Mouse (Mus musculus) left cerebral cortex, adult 2 months (tissue): ENCODE data around the gene Slc24a2. TPM values are rescaled to one million over a fixed set of nuclear protein-coding genes. Genes with fewer than 3 reads are reported as not detected.

Source experiments
- DNase-seq, 2 experiments: peaks; one replicate each; pipeline ENCODE4 v3.0.0; 2021 to 2022; ENCODE audit warnings: low spot score in 2 of 2, mixed read lengths in 1 of 2; ENCODE audit errors: extremely low spot score in 1 of 2
- H3K27ac ChIP-seq: fragments of 200-600 bp; 2 replicates; pipeline ENCODE4 v1.8.1; 2022
- H3K4me3 ChIP-seq: fragments of 200-600 bp; 2 replicates; pipeline ENCODE4 v1.8.1; 2022
- CTCF ChIP-seq: fragments of 200-600 bp; IDR thresholded peaks from 2 replicates; pipeline ENCODE4 v1.8.1; 2022; ENCODE audit warnings: antibody characterized with exemption, mild to moderate bottlenecking, moderate library complexity
- intact Hi-C: fragments of 180-260 bp; cut with DNase I; formaldehyde crosslinking; loops from one replicate; pipeline ENCODE4 v1.15.1; 2025
- total RNA-seq, 2 experiments: library from RNA; stranded (reverse); gene quantifications; 2 replicates each; pipeline ENCODE4 v1.2.3; 2021

Slc24a2 gene
- total RNA-seq, 2 experiments from 2014 or later: 313 to 328 TPM

- no peak overlapping the region for H3K27ac ChIP-seq
- no peak for TF ChIP-seq CTCF
- no peak overlapping the region for H3K4me3 ChIP-seq
- no peak for DNase-seq
- intact Hi-C loops: no loop called here
Observed at GRCm38 (mm10) chr4:87068121-87068520, 162.2 kb downstream of the Slc24a2 start.

GRCm38 (mm10) chr4:87065227-87065626 is 165.1 kb downstream of the Slc24a2 start:
- no peak for TF ChIP-seq CTCF
- Histone ChIP-seq H3K4me3 (no peak overlapping the region), H3K27ac (no peak overlapping the region)
- intact Hi-C loops: no loop called here
- DNase-seq: no peak

DNA sequence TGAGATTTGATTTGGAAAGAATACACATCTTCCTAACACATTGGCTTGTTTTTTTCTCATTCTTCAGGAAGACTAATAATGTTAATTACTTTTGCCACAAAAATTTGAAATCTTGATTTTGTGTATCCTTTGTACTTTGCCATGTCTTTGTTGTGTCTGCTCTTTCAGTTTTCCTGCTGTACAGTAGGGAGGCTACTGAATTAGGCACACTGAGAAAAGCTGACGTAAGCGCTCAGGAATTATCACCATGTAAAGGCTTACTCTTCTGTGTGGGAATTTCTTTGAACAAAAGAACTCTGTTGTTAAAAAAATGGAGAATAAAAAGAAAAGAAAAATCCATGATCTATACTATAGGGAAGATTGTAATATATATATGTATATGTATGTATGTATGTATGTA is 165.7 kb downstream of the Slc24a2 start:
- intact Hi-C loops: no loop called here

DNA sequence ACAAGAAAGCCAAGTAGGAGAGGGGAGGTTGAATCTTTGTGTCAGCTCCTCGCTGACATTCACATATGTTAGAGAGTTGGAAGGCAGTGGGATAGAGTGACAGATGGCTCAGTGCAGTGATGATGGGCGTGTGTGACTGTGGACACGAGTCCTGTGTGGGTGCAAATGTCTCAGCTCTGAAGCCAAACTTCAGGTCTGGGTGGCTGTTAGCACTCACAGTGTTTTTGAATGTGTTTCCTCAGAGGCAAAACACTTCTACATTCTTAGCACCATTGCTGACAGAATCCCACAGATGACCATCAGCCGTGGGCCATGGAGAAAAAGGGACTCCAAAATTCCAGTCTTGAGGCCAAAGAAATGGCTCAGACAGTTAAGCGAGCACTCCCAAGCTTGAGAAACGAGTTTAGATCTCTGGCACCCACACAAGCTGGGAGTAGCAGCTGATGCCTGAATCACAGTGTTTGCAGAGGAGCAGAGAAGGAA is 167.5 kb downstream of the Slc24a2 start:
- peak; percentile 42 to 60 for DNase-seq
- no peak for TF ChIP-seq CTCF
- peak overlapping the region; percentile 47 for H3K27ac ChIP-seq
- intact Hi-C loops: loop anchor here (1.0 kb wide), 1 partner anchor 22 kb away; no protein-coding TSS in a partner anchor
- H3K4me3 ChIP-seq: no peak overlapping the region

More for the DNA sequence above, 165.7 kb downstream of the Slc24a2 start:
- Histone ChIP-seq H3K27ac (no peak overlapping the region; the same call in 1 of the 2 replicates), H3K4me3 (no peak overlapping the region)
- DNase-seq: no peak
- no peak for TF ChIP-seq CTCF

DNA sequence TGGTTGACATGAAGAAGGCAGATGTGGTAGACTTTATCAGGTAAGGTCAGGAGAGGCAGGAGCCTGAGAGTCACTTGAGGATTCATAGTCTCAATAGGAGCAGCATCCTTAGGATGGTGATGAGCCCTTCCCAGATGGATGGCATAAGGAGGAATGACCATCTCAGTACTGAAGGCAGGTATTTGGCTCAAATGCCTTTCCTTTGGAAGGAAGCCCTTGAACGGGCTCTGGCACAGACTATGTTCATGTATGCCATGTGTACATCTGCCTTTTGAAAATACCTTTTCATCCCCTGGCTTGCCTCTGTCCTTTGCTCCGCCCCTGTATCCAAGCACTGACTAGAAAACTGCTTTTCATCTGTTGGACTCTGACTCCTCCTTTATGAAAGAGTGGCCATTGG is 168.6 kb downstream of the Slc24a2 start:
- no peak for TF ChIP-seq CTCF
- intact Hi-C loops: loop anchor here (1.0 kb wide), 1 partner anchor 20 kb away; no protein-coding TSS in a partner anchor
- Histone ChIP-seq H3K4me3 (no peak overlapping the region), H3K27ac (peak overlapping the region; percentile 47)
- DNase-seq: no peak

GRCm38 (mm10) chr4:87057572-87057971 is 172.7 kb downstream of the Slc24a2 start:
- intact Hi-C loops: no loop called here
- H3K27ac ChIP-seq: peak overlapping the region; percentile 66
- no peak for TF ChIP-seq CTCF

DNA sequence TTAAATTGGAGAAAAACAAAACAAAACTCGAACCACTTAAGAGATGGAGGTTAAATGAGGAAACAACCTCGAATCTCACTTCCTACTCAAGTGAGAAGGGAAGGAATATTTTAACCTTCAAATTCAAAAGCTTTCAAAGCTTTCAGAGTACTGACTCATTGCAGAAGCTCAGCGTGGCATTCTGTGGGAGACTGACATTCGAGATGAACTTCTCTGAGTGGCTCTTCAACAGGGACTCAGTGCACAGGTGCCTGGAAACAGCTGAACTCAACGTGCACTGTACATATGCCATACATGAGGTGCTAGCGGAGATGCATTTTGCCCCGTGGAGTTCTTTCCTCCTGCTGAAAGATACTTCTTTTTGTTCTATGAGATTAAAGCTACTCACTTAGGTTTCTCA is 174.5 kb downstream of the Slc24a2 start:
- DNase-seq: no peak
- H3K4me3 ChIP-seq: no peak overlapping the region
- peak overlapping the region; percentile 66 for H3K27ac ChIP-seq
- TF ChIP-seq CTCF: no peak
- intact Hi-C loops: no loop called here

More at GRCm38 (mm10) chr4:87057572-87057971, 172.7 kb downstream of the Slc24a2 start:
- DNase-seq: no peak
- no peak overlapping the region for H3K4me3 ChIP-seq

GRCm38 (mm10) chr4:87052881-87053280 is 177.4 kb downstream of the Slc24a2 start:
- Histone ChIP-seq H3K27ac (no peak overlapping the region), H3K4me3 (no peak overlapping the region)
- no peak for DNase-seq
- intact Hi-C loops: no loop called here
- no peak for TF ChIP-seq CTCF

DNA sequence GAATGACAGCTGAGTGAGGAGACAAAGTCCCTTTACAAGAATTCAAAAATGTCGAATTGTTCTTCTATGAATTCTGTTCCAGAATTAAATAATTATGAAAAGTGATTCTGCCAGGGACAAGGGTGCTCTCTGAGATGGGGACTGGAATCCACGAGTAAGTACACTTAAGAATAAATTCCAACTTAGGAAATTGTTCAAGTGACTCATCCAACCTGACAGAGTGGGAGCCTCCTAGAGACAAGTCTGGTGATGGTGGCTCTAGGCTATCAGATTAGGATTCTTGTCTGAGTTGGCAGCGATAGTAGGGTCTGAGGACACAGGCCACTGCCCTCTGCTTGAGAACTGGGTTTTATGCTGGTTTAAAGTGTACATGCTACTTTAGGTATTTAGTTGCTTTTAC is 181.2 kb downstream of the Slc24a2 start:
- TF ChIP-seq CTCF: no peak
- no peak overlapping the region for H3K4me3 ChIP-seq
- intact Hi-C loops: no loop called here
- peak overlapping the region; percentile 51 for H3K27ac ChIP-seq
- DNase-seq: no peak

DNA sequence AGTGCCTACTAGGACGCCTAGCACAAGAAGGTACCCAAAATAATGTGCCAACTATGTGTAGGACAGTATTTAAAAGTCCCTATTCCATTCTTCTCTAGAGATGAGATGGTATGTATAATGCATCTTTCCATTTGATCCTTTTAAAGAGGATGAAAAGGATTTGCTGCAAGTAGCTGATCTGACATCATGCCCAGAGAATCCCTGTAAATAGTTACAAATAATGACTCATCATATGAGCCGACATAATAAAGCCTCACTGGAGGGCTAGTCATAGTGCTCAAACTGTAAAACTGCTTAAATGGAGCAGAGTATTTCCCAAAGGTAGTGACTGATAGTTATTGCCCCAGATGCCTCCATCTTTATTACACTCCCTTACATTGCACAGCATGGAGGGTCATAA is 183.1 kb downstream of the Slc24a2 start:
- intact Hi-C loops: no loop called here
- no peak overlapping the region; the same call in 1 of the 2 replicates for H3K27ac ChIP-seq

GRCm38 (mm10) chr4:87043296-87043695 is 187.0 kb downstream of the Slc24a2 start:
- Histone ChIP-seq H3K4me3 (no peak overlapping the region), H3K27ac (peak overlapping the region; percentile 51; the same call in 1 of the 2 replicates)
- intact Hi-C loops: no loop called here
- no peak for DNase-seq
- no peak for TF ChIP-seq CTCF

More for the DNA sequence above, 183.1 kb downstream of the Slc24a2 start:
- no peak for TF ChIP-seq CTCF
- no peak for DNase-seq
- H3K4me3 ChIP-seq: no peak overlapping the region

GRCm38 (mm10) chr4:87041412-87041997 is 188.8 kb downstream of the Slc24a2 start:
- Histone ChIP-seq H3K27ac (peak overlapping the region; percentile 51), H3K4me3 (no peak overlapping the region)
- no peak for DNase-seq
- TF ChIP-seq CTCF: no peak
- intact Hi-C loops: loop anchor here (1.0 kb wide), 1 partner anchor 21 kb away; no protein-coding TSS in a partner anchor

DNA sequence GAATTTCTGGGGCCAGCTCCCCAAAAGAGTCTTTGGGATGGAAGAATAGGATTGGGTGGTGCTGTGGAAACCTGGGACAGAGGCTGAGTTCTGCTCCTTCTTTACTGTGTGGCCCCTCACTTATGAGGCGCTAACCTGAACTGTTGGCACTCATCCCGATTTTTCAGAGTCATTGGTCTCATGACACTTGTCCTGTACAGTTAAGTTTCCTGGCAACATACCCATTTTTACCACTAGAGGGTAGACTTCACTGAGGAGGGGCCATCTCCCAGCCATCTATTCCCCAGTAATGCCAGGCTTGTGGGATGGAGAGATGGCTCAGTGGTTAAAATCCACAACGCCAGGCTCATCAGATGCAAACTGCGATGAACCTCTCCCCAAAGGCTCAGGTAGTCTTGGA is 192.7 kb downstream of the Slc24a2 start:
- intact Hi-C loops: loop anchor here (5.0 kb wide), 2 partner anchors 115 to 325 kb away; no protein-coding TSS in a partner anchor
- Histone ChIP-seq H3K4me3 (no peak overlapping the region), H3K27ac (peak overlapping the region; percentile 58; the same call in 1 of the 2 replicates)
- TF ChIP-seq CTCF: peak; percentile 51
- DNase-seq: no peak
